Mouse (Mus musculus): Measurements from ENCODE around the gene Stab2.

Stab2 gene

DNA sequence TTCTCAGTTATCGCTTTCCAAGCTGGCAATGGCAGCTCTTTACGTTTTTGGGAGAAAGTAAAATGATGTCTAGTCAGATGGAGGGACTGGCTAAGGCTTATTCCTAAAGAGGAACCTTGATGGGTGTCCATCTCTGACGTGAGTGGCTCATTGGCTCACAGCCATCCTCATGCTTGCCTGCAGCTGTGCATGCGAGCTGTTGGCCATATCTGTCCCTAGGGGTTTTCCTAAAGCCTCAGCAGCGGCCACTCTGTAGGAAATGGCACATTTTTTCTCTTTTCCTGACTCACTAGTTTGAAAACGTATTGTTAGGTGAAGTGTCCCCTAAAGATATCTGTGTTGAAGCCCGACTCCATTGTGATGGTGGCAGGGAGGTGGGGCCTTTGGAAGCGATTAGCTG, 18.0 kb downstream of the Stab2 start:
- no peak for DNase-seq

DNA sequence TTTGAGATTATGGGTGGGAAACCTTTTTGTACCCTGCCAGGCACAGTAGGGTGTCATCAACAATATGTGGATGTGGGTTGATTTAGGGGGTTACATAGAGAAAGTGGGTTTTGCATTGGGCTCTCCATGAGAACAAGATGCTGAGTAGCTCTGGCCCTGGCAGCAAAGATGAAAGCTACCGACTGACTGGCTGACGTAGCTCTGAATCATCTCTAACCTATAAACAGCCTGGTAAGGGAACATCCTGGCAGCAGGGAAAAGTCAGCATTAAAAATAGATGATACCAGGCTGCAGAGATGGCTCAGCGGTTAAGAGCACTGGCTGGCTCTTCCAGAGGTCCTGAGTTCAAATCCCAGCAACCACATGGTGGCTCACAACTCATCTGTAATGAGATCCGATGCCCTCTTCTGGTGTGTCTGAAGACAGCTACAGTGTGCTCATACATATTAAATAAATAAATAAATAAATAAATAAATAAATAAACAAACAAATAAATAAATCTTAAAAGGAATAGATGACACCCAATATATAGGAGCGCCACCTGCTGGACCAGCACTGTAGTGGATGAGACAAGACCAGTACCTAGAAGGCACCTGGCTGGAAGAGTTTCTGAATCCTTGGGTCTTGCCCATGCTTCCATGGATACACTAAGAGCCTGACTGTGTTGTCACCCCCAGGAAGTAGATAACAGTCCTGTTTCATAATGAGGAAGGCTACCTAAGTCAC, 31.7 kb downstream of the Stab2 start:
- DNase-seq, result peak; percentile 54

- no peak for DNase-seq
Measured at GRCm38 (mm10) chr10:86973276-86973675, 34.5 kb downstream of the Stab2 start.

DNA sequence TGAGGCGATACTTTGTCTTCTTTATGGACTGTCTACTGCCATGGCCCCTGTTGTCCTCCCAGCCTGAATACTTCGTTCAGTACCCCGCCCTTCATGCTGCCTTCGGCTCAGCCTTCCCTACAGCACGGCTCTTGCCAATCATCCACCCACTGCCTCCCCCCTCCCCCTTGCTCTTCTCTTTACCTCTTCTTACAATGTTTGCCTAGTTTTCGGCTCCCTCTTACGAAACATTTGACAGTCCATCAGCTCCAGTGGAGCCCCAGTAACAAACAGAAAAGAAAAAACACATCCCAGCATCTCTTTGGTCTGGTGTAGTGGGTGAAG, 35.4 kb downstream of the Stab2 start:
- no peak for DNase-seq

- peak; percentile 76 for DNase-seq
Measured at GRCm38 (mm10) chr10:86971680-86972502, 35.9 kb downstream of the Stab2 start.

- no peak for DNase-seq
Measured at GRCm38 (mm10) chr10:86969346-86969745, 38.5 kb downstream of the Stab2 start.

- no peak for DNase-seq
Measured at GRCm38 (mm10) chr10:86961542-86962466, 46.0 kb downstream of the Stab2 start.

DNA sequence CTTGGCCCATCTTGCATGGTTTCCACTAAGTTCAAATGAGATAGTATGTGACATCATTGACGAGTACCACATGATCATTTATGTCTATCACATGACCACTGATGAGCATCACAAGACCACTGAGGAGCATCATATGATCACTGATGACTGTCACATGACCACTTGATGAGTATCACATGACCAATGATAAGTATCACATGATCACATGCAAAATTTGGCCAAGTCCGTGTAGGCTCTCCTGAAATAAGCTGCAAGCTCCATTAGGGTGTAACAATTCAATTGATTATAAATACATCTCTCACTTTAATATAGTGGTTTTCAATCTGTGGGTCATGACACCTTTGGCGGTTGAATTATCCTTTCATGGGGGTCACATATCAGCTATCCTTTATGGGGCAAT, 52.5 kb downstream of the Stab2 start:
- DNase-seq, result no peak

DNA sequence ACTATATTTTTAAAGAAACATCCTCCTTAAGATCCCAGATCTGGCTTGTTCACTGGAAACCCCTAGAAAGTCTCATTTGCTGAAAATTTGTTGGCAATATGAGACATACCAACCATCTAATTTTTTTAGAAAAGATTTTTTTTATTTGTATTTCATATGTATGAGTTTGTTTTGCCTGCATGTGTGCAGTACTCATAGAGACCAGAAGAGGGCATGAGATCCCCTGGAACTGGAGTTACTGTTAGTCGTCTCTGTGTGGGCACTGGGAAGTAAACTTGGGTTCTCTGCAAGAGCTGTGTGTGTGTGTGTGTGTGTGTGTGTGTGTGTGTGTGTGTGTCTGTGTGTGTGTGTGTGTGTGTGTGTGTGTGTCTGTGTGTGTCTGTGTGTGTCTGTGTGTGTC, 55.1 kb downstream of the Stab2 start:
- DNase-seq, result no peak

GRCm38 (mm10) chr10:86950806-86951205, 57.0 kb downstream of the Stab2 start:
- no peak for DNase-seq

DNA sequence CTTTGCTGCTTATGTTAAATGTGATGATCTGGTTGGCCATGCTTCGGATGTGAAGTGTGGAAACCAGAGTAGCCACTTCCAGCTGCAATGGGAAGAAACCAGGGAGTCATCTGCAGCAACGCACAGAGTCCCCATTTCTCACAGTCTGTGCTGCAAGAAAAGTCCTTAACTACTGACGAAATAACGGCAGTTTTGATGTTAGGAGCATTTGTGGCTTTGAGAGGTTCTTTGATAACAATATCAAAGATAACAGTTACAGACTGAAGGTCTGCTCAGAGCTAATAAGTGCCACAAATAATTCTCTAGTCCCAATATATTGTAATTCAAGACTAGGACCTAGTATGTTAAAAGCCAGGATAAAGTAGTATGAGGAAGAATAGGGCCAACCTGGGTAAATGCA, 57.9 kb downstream of the Stab2 start:
- no peak for DNase-seq

- no peak for DNase-seq
Measured at GRCm38 (mm10) chr10:86947541-86947940, 60.3 kb downstream of the Stab2 start.

- no peak for DNase-seq
Measured at GRCm38 (mm10) chr10:86940591-86940990, 67.2 kb downstream of the Stab2 start.

- DNase-seq, result no peak
Measured at GRCm38 (mm10) chr10:86934376-86934775, 73.4 kb downstream of the Stab2 start.

DNA sequence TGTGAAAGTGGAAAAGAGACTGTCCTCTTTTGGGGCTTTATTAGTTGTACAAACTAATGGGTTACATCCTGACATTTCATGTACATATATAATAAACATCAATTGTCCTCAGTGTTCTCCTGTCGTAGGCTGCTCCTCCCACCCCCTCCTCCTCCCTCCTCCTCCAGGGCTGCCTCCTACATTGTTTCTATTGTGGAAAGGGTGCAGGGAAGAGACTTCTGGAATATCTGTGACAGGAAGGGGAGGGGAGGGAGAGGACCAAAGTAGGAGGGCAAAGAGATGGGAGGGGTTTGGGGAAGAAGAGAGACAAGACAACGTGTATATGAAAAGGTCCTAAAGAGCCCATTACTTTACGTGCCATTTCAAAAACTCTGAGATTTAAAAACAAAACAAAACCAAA, 73.9 kb downstream of the Stab2 start:
- DNase-seq, result no peak

DNA sequence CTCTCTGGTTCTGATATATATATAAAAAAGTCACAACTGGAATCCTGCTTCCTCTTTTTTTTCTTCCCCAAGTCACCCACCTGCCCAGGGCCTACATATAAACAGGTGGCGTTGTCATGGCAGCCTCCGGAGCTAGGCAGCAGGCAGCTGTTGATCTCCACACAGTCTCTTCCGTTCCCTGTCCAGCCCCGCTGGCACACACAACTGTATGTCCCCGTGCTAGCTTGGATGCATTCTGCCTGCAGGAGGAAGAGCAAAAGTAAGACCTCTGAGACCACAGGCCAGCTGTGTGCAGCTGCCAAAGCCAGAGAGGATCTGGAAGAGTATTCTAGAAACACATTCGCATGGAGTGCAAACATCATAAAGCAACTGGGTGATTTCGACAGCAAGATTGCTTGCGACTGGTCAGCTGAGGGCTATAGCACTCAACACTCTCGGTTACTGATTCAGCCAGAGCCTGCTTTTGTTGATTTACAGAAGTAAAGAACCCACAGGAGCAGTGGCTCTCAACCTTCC, 74.6 kb downstream of the Stab2 start:
- DNase-seq, result no peak

DNA sequence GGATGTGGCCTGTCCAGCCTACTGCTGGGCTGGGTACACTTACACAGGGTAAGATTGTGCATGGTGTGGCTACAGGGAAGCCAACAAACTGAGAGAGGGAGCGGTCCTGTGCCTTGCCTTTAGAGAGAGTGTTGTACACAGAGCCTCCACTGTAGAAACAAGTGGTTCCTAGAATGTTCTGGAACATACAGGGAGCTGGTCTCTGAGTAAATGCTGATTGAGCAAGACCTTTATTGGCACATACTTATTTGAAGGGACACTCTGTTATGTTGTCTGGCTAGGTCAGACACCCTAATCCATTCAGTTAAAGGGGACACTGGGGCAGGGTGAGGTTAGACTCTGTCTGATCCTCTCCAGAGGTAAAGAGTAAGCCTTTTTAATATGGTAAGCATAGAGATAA, 84.2 kb downstream of the Stab2 start:
- no peak for DNase-seq

- DNase-seq, result no peak
Measured at GRCm38 (mm10) chr10:86915595-86915994, 92.2 kb downstream of the Stab2 start.

DNA sequence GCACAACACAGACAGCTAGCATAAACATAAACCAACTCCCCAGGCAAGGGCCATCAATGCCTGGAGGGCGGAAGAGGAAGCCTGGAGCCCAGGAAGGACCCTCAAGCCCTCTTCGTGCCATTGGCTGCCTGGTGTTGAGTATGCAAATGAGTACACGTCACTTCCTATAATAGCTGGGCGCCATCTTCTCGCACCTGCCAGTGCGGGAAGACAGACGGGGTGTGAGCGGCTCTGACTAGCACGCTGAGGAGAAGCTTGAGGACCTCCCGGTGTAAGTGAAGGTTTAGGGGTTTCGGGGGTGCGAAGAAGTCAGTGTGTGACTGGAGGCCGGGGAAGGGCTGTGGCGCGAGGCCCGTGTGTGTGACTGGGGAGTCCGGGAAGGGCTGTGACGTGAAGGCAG, 99.3 kb downstream of the Stab2 start:
- no peak for DNase-seq

- DNase-seq, result no peak
Measured at GRCm38 (mm10) chr10:86907043-86907442, 100.8 kb downstream of the Stab2 start.

- no peak for DNase-seq
Measured at GRCm38 (mm10) chr10:86895531-86895930, 112.3 kb downstream of the Stab2 start.

GRCm38 (mm10) chr10:86891066-86891465, 116.8 kb downstream of the Stab2 start:
- no peak for DNase-seq
